Mouse (Mus musculus) megakaryocyte, embryonic 14.5 days (primary cell): ENCODE data around the gene Gadd45gip1.

Experiments
- FLI1 ChIP-seq: IDR thresholded peaks from 2 replicates; pipeline ENCODE4 v1.6.1; 2012; ENCODE audit warnings: low read length, inconsistent platforms, mixed read lengths
- GATA1 ChIP-seq: IDR thresholded peaks from 3 replicates; pipeline ENCODE4 v1.6.1; 2012; ENCODE audit warnings: mixed read lengths, low read length, inconsistent platforms, borderline replicate concordance

DNA sequence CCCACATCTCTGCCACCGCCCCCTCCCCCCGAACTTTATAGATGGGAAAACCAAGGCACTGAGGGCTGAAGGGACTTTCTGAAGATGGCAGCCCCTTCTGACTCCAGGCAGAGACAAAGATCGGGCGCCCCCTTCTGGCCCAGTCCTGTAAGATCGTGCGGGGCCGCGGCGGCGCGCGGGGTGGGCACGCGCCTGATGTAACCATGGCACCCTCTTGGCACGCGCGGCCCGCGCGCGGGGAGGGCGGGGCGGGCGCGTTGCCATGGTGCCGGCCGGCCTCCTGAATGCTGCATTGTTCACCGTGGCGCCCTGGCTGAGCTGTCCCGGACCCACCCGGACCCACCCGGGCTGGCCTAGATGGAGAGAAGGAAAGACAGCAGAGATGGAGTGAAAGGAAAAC is 20.4 kb upstream of the Gadd45gip1 start:
- TF ChIP-seq GATA1, result no peak
- TF ChIP-seq FLI1, result no peak
